Mouse (Mus musculus): Measurements from ENCODE around the gene Fam169a. TPM values are rescaled to one million over a fixed set of nuclear protein-coding genes. Genes with fewer than 3 reads are reported as not detected.

The Fam169a gene
- 0.12 TPM for polyA plus RNA-seq (2017; shearing (Covaris generic))

DNA sequence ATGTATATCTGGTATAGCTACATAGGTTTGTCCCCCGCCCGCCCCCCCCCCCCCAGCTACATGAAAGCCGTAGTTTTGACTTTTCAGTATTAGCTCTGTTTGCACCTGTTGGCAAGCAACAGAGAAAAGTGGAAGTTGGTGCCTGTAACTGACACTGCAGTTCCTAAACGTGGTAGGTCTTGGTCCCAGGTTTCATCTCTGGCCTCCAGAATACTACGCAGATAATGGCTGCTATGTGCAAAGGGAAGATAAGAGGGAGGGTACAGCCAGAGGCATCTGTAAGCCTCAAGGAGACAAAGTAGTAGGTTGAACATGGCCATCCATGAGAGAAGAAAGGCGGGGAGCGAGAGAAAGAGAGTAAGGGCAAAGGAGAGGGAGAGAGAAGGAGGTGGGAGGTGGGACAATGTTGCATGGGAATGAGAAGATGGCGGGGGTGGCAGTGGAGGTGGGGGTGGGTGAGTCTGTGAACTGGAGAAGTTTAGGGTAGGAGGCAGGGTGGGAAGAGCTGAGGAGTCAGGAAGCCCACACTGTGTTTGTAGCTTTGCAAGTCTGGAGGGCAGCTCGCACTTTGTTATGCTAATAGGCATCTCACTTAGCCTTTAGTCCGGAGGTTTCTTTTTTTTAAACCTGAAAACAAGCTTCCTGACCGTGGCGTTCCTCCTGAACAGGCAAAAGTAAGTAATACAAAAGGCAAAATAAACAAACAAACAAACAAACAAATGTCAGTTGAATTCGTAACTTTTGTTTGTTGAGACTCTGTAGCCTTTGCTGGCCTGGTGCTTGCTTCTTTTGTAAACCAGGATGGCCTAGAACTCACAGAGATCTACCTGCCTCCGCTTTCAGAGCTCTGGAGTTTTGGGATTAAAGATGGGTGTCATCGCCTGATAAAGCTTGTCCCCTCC is at the start of gene Fam169a:
TSS of gene Fam169a (plus strand) at position 638 of the 902 bp plus-strand sequence.

GRCm38 (mm10) chr13:97034262-97034661 is 32.8 kb upstream of the Fam169a start, which contains the start of gene 1700029F12Rik:
1700029F12Rik (minus strand) TSS chr13:97034362.

GRCm38 (mm10) chr13:97099187-97099852 is 32.2 kb downstream of the Fam169a start, which contains the start of gene Gm6169:
Gm6169 (minus strand) TSS chr13:97099237.

DNA sequence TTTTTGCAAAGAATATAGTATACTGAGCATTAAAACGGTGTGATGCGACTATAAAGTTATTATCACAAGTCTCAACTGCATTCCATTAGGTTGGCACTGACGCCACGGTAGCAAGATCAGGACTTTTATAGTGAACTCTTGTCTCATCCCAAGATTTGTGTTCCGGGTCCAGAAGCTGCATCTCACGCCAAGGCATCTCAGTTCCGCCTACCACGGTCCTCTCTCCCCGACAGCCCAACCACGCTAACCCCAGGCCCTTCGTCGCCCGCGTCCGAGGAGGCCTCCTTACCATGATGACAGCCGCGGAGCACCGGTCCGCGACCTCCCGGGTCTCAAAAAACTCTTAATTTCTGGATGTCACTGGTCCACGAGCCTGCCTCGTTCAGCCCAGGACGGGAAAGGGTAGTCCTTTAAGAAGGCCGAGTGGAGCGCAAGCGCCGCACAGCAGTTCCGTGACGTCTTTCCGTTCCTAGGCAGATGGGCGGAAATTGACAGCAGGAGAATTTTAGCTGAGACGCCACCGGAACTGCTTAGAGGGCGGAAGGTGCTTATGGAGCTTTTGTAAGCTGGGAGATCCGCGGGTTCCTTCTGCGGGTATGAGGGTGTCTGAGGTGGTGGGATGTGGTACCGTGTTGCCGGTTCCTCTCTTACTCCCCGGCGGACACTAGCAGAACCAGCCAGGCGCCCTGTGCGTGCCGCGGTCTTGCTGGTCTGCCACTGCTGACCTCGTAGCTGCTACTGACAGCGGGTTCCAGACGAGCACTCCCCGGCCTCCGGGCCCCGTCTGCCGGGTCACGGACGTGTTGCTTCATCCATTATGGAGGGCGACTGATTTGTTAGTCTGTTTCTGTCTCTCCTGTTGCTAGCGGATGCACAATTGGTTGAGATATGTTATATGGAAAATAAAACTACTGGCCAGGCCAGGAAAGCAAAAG is 70.6 kb downstream of the Fam169a start, which contains the start of the genes Gfm2 and Nsa2:
TSS of gene Gfm2 (plus strand) at position 472 of the 935 bp plus-strand sequence.
TSS of gene Nsa2 (minus strand) at position 472 of the 935 bp plus-strand sequence.

Other genes with a start within 250 kb of the Fam169a start
- gene Gcnt4, start 142.6 kb upstream of the Fam169a start, polyA plus RNA-seq (2017; shearing (Covaris generic)): not detected
- gene 1700029F12Rik, start 32.9 kb upstream of the Fam169a start, polyA plus RNA-seq (2017; shearing (Covaris generic)): 0.46 TPM
- gene Gm6169, start 32.0 kb downstream of the Fam169a start, polyA plus RNA-seq (2017; shearing (Covaris generic)): 1.8 TPM
- gene Gfm2, start 70.7 kb downstream of the Fam169a start, polyA plus RNA-seq (2017; shearing (Covaris generic)): 30.3 TPM
- 71.9 TPM for gene Nsa2, start 70.7 kb downstream of the Fam169a start, polyA plus RNA-seq (2017; shearing (Covaris generic))
- gene Hexb, start 131.1 kb downstream of the Fam169a start, polyA plus RNA-seq (2017; shearing (Covaris generic)): 57.1 TPM
- gene Enc1, start 173.8 kb downstream of the Fam169a start, polyA plus RNA-seq (2017; shearing (Covaris generic)): 1.8 TPM

Data from effector memory CD4-positive, alpha-beta T cell, adult 7 months (primary cell).